Mouse (Mus musculus) spleen, adult 2 months (tissue): ENCODE results near the gene Shc3.

ENCODE experiments used
- CTCF ChIP-seq: fragments of 200-500 bp; IDR thresholded peaks from 2 replicates; pipeline ENCODE4 v1.5.1; 2011; ENCODE audit warnings: mild to moderate bottlenecking, inconsistent platforms; ENCODE audit not compliant: insufficient read depth, insufficient read length, insufficient replicate concordance; ENCODE audit errors: extremely low read depth
- POLR2A ChIP-seq: fragments of 200-500 bp; IDR thresholded peaks from 2 replicates; pipeline ENCODE4 v1.6.1; 2011; ENCODE audit warnings: low read depth, low read length, inconsistent platforms

DNA sequence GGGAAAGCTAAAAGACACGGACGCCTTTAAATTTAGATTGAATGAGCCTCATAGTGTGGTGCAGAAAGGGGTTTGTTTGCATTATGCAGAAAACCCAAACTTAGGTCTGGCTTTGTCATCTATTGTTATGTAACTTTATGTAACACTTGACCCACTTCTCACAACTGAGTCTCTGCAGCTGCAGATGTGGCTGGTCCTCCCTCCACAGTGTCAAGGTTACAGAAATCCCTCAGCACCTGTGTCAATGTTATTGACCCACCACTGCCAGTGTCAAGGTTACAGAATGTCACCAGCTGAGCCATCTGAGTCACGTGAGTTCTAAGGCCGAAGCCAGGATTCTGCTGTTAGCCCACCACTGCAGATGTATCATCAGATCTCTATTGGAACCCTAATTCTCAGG is 51.3 kb downstream of the Shc3 start:
- TF ChIP-seq CTCF (no peak), POLR2A (no peak)
